Mouse (Mus musculus) hindbrain, embryonic 16.5 days (tissue): ENCODE results near the gene Wfdc11. TPM values are rescaled to one million over a fixed set of nuclear protein-coding genes. Genes with fewer than 3 reads are reported as not detected.
"Not testable (repeated sequence)": the region's sequence is repeated elsewhere in the genome, so short reads cannot be mapped to it uniquely, and the experiment has no call there.

Experiments
- ATAC-seq: fragments of 200-750 bp; cut with Nextera tagmentation; 2 replicates; pipeline ENCODE4 v1.8.0; 2017; ENCODE audit warnings: moderate TSS enrichment, moderate library complexity
- H3K27ac ChIP-seq: fragments of 300-500 bp; sonication (generic); 2 replicates; pipeline ENCODE4 v1.5.1; 2014; ENCODE audit warnings: low read depth, mild to moderate bottlenecking, control low read depth, low read length, moderate library complexity
- H3K27me3 ChIP-seq: fragments of 300-500 bp; sonication (generic); replicated peaks from 2 replicates; pipeline ENCODE4 v1.6.1; 2014; ENCODE audit warnings: low read length; ENCODE audit not compliant: control insufficient read depth, insufficient read depth
- H3K36me3 ChIP-seq: fragments of 300-500 bp; sonication (generic); 2 replicates; pipeline ENCODE4 v1.6.1; 2014; ENCODE audit warnings: mild to moderate bottlenecking, low read length, moderate library complexity, mixed read lengths; ENCODE audit not compliant: control insufficient read depth, insufficient read depth
- H3K4me1 ChIP-seq: fragments of 300-500 bp; sonication (generic); 2 replicates; pipeline ENCODE4 v1.6.1; 2014; ENCODE audit warnings: low read depth, low read length; ENCODE audit not compliant: control insufficient read depth, insufficient read depth
- H3K4me2 ChIP-seq: fragments of 300-500 bp; sonication (generic); 2 replicates; pipeline ENCODE4 v1.6.1; 2014; ENCODE audit warnings: mild to moderate bottlenecking, low read length, control low read depth, moderate library complexity
- H3K4me3 ChIP-seq: fragments of 300-500 bp; sonication (generic); 2 replicates; pipeline ENCODE4 v1.5.1; 2014; ENCODE audit warnings: mild to moderate bottlenecking, low read length, control low read depth, moderate library complexity
- H3K9ac ChIP-seq: fragments of 300-500 bp; sonication (generic); 2 replicates; pipeline ENCODE4 v1.6.1; 2014; ENCODE audit warnings: low read depth, mild to moderate bottlenecking, control low read depth, low read length, moderate library complexity
- H3K9me3 ChIP-seq: fragments of 300-500 bp; sonication (generic); 2 replicates; pipeline ENCODE4 v1.6.1; 2014; ENCODE audit warnings: mild to moderate bottlenecking, low read length, moderate library complexity; ENCODE audit not compliant: control insufficient read depth
- WGBS: fragments of 180-500 bp; shearing (Covaris S2); extraction: QIAGEN DNeasy Blood & Tissue Kit; methylation state at CpG from one replicate; pipeline ENCODE4 v1.1.7; 2014; 5-methylcytosine and 5-hydroxymethylcytosine counted together
- polyA plus RNA-seq: library from polyadenylated mRNA; unstranded; fragments of >200 nt; fragmentation: Nextera tagmentation; extraction: Ambion mirVana; gene quantifications from 2 replicates; pipeline ENCODE4 v1.2.1, GENCODE M21; 2015

Gene Wfdc11
- polyA plus RNA-seq, 1 experiment from 2014 or later: not detected

DNA sequence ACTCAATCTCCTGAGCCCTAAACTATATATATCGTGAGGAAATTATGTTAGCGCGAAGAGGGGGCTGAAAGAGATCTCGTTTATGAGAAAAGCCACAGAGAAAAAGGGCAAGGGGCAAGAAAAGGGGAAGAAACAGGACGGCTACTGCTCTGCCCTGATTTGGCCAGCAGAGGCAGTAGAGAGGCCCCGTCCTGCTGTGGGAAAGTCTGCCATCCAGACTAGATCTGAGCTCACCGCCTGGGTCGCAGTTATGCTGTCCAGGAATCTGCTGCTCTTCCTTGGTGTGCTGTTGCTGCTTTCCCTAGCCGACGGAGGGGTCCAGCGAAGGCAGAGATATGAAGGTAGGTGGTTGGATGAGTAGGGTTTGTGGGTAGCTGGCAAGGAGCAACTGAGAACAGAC lies 18.0 kb downstream of the Wfdc11 start, which contains the start of gene Wfdc10:
Gene Wfdc10, plus strand, starts transcription at position 189 of the 400 bp plus-strand sequence.
- Histone ChIP-seq H3K9me3 (no peaks in the 10 kb centered on the region), H3K27ac (no peak within 1 kb of the TSS), H3K4me3 (no peak within 1 kb of the TSS), H3K27me3 (no peaks in the 10 kb centered on the region), H3K9ac (no peak within 1 kb of the TSS), H3K4me1 (no peaks in the 10 kb centered on the region), H3K36me3 (no peaks in the 10 kb centered on the region), H3K4me2 (no peak within 1 kb of the TSS)
- no peak for ATAC-seq
- WGBS: 20% methylated on average over 11 of the region's 11 CpGs

DNA sequence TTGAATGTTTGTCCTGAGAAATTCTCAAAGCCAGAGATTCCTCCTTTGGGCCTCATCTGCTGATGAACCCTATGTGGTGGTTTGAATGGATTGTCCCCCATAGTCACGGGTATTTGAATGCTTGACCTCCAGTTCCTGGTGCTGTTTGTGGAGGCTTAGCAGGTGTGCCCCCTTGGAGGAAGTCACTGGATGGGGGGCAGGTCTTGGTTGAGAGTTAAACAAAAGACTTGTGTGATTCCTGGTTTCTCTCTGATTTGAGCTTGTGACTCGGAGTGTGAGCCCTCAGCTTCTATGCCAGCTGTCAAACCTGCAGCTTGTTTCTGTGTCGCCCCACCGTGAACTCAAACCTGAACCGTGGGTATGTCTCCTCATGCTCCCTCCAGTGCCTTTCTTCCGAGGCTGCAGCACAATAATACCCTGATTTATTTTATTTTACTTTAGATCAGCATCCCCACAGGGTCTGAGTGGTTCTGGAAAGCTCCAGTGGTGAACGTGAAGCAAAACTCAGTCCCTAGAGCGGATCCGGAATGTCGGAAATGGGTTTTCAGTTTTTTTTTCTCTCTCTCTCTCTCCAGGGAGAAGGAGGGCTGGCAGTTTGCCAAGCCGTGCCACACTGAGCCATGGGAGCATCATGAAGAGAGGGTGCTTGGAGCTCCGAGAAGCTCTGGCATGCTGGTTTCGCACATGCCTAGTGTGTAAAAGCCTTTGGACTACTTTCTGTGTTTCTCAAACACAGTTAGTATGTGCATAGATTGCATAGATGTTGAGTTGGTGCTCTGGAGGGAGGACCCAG lies 31.8 kb downstream of the Wfdc11 start:
- 68% methylated on average over 13 of the region's 13 CpGs for WGBS
- Histone ChIP-seq H3K9ac (no peak overlapping the region), H3K4me1 (no peaks in the 10 kb centered on the region), H3K36me3 (no peaks in the 10 kb centered on the region), H3K27ac (no peak overlapping the region), H3K27me3 (no peaks in the 10 kb centered on the region), H3K9me3 (no peaks in the 10 kb centered on the region), H3K4me3 (no peak overlapping the region), H3K4me2 (no peak overlapping the region)
- ATAC-seq: no peak

DNA sequence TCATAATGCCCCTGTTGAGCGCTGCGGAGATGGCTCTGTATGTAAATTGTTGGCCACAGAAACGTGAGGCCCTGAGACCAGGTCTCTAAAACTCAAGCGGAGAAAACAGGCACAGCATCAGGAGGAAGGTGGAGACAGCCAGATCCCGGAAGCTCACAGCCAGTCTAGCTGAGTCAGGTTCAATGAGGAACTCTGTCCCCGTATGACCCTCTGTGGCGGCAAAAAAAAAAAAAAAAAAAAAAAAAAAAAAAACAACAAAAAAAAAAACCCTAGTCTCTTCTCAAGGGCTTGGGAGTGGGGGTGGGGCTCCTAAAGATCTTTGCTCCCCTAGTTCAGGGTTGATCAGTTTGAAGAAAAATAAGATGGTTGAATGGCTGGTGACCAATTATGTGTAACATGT lies 32.8 kb downstream of the Wfdc11 start:
- 70% methylated on average over 7 of the region's 7 CpGs for WGBS
- H3K4me1 ChIP-seq: no peaks in the 10 kb centered on the region

DNA sequence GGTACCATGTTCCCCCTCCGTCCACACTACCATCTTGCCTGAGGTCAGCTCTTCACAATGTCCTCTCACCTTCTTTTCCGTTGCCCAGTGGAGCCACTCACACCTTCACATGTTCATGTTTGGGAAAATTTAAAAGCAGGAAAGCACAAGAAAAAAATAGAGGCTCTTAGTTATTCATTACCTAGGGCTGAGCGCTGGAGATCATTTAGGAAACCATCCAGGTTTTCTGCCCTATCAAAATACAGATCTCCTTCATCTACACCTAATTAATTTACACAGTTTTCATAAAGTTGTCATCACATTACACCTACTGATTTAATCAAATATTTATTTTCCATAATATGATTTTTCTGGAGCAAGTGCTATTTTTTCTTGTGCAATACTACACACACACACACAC lies 35.2 kb downstream of the Wfdc11 start, which contains the start of gene Wfdc16:
Gene Wfdc16, minus strand, starts transcription at position 101 of the 400 bp plus-strand sequence.
- WGBS: 91% methylated on average over 3 of the region's 3 CpGs

More for the DNA sequence above, 32.8 kb downstream of the Wfdc11 start:
- Histone ChIP-seq H3K4me3 (no peak overlapping the region), H3K36me3 (no peaks in the 10 kb centered on the region), H3K9ac (no peak overlapping the region), H3K27ac (no peak overlapping the region), H3K9me3 (no peaks in the 10 kb centered on the region), H3K27me3 (no peaks in the 10 kb centered on the region), H3K4me2 (no peak overlapping the region)
- ATAC-seq: no peak

DNA sequence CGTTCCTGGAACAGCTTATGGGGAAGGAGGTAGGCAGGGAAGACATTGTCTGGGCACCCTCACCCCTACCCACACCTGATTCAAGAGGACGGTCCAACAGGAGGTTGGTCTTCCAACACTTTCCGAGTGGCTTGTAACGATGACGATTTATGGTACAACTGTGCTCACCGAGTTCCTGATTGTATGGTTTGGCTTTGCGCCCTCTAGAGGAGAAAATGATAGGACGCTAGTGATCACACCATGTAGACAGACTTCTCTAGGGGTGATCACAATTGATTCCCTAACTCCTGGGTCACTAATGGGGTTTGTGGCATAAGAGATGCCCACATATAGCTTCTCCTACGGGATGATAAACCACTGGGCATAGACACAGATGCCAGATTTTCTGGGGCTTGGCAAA lies 38.6 kb downstream of the Wfdc11 start:
- H3K4me3 ChIP-seq: no peak overlapping the region
- H3K36me3 ChIP-seq: no peaks in the 10 kb centered on the region
- no peak overlapping the region for H3K4me2 ChIP-seq
- WGBS: 83% methylated on average over 9 of the region's 9 CpGs
- no peak for ATAC-seq
- H3K27ac ChIP-seq: no peak overlapping the region
- H3K4me1 ChIP-seq: no peaks in the 10 kb centered on the region
- no peaks in the 10 kb centered on the region for H3K9me3 ChIP-seq
- H3K9ac ChIP-seq: no peak overlapping the region
- no peaks in the 10 kb centered on the region for H3K27me3 ChIP-seq

More for the DNA sequence above, 35.2 kb downstream of the Wfdc11 start, which contains the start of gene Wfdc16:
- ATAC-seq: no peak
- Histone ChIP-seq H3K4me2 (no peak within 1 kb of the TSS), H3K27ac (no peak within 1 kb of the TSS), H3K9ac (no peak within 1 kb of the TSS), H3K27me3 (no peaks in the 10 kb centered on the region), H3K36me3 (no peaks in the 10 kb centered on the region), H3K9me3 (no peaks in the 10 kb centered on the region), H3K4me1 (no peaks in the 10 kb centered on the region), H3K4me3 (no peak within 1 kb of the TSS)

DNA sequence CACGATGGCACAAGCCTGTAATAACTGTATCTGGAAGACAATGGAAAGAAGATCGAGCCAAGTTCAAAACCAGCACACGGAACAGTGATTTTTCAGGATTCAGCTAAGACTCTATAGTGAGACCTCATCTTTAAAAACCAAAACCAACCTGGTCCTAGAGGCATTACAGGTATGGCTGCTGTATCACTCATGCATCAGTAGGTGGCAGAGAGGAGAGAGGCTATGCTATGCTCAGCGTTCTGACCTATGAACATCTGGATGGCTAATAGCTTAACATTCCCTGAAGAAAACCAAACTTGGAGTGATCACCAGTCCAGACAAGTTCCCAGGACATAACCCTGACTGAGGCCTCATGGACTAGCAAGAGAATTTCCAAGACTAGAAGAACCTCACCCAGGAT lies 52.1 kb downstream of the Wfdc11 start:
- H3K27ac ChIP-seq: no peak overlapping the region
- H3K4me2 ChIP-seq: no peak overlapping the region
- ATAC-seq: no peak
- WGBS: 88% methylated on average over 4 of the region's 4 CpGs
- no peak overlapping the region for H3K9ac ChIP-seq
- no peak overlapping the region for H3K4me3 ChIP-seq
- no peaks in the 10 kb centered on the region for H3K9me3 ChIP-seq
- no peaks in the 10 kb centered on the region for H3K4me1 ChIP-seq
- no peaks in the 10 kb centered on the region for H3K36me3 ChIP-seq
- no peaks in the 10 kb centered on the region for H3K27me3 ChIP-seq

DNA sequence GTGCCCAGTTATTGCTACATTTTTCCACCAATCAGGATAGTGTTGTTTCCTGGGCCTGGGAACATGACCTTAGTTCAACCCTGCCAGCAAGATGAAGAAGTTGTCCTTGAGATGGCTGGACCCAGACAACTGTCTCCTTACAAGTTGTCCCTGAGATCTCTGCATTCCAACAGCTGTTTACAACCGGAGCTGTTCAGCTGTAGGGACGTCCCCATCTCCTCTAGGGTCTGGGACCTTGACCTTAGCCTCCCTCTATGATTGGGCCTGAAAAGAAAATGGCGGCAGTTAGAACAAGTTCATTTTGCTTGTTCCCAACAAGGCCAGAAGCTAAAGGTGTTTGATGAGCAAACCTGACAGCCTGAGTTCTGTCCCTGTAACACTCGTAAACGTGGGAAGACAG lies 54.8 kb downstream of the Wfdc11 start:
- no peak overlapping the region for H3K4me3 ChIP-seq
- no peak overlapping the region for H3K9ac ChIP-seq
- ATAC-seq: no peak
- 76% methylated on average over 5 of the region's 5 CpGs for WGBS
- H3K27ac ChIP-seq: no peak overlapping the region
- no peaks in the 10 kb centered on the region for H3K9me3 ChIP-seq
- no peaks in the 10 kb centered on the region for H3K27me3 ChIP-seq
- H3K4me1 ChIP-seq: no peaks in the 10 kb centered on the region
- H3K4me2 ChIP-seq: no peak overlapping the region
- no peaks in the 10 kb centered on the region for H3K36me3 ChIP-seq

DNA sequence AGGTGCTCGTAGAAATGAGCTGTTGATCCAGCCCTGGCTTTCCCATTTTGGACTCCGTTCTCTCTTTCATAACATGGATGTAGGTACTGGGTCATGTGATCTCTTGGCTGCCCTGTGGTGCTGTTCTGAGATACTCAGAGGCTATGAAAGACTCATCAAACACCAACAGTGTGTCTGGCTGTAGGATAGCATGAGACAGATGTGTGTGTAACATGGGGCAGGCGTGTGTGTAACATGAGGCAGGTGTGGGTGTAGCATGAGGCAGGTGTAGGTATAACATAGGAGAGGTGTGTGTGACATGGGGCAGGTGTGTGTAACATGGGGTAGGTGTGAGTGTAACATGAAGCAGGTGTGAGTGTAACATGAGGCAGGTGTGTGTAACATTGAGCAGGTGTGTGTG lies 58.5 kb downstream of the Wfdc11 start:
- H3K4me2 ChIP-seq: no peak overlapping the region
- H3K9me3 ChIP-seq: no peaks in the 10 kb centered on the region
- no peaks in the 10 kb centered on the region for H3K27me3 ChIP-seq
- no peak overlapping the region for H3K9ac ChIP-seq
- no peak overlapping the region for H3K4me3 ChIP-seq
- no peak overlapping the region for H3K27ac ChIP-seq
- WGBS: 92% methylated on average over 3 of the region's 3 CpGs
- no peaks in the 10 kb centered on the region for H3K36me3 ChIP-seq
- no peak for ATAC-seq
- H3K4me1 ChIP-seq: no peaks in the 10 kb centered on the region

DNA sequence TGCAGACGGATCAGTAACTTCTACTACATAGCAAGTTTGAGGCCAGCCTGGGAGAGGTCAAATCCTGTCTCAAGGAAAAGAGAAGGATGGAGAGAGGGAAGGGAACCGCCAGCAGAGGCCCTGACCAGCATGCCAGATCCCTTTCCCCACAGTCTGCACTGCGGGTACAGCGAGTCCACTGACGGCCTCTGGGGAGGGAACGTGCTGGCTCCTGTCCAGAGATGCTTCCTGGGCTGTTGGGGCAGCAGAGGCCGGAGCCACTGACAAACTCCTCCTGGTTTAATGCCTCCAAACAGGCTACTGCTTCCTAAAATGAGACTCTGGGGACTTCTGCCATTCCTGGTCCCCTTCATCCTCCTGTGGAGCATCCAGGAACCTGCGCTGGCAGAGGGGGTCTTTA lies 60.4 kb downstream of the Wfdc11 start, which contains the start of the genes Wfdc6b and Wfdc8:
Gene Wfdc6b, plus strand, starts transcription at position 52 of the 400 bp plus-strand sequence.
Gene Wfdc8, minus strand, starts transcription at position 156 of the 400 bp plus-strand sequence.
- not testable (repeated sequence) for H3K4me2 ChIP-seq, ATAC-seq, H3K9ac ChIP-seq, H3K27ac ChIP-seq, H3K27me3 ChIP-seq, H3K9me3 ChIP-seq, H3K4me3 ChIP-seq, H3K36me3 ChIP-seq, H3K4me1 ChIP-seq
- WGBS: 55% methylated on average over 8 of the region's 8 CpGs
